Mouse (Mus musculus) embryo, embryonic 9.5 days (tissue): ENCODE results near the gene Tbc1d13.
A peak's percentile ranks its signal among the peaks of the same experiment; 100 is the strongest.
"Not testable (repeated sequence)": the region's sequence is repeated elsewhere in the genome, so short reads cannot be mapped to it uniquely, and the experiment has no call there.

ENCODE experiments used
- DNase-seq: peaks from one replicate; pipeline ENCODE4 v3.0.0-alpha.2; 2017; ENCODE audit errors: extremely low spot score

The Tbc1d13 gene

GRCm38 (mm10) chr2:30177700-30178675 lies 44.4 kb downstream of the Tbc1d13 start, which contains the start of gene Spout1:
TSS of gene Spout1 (minus strand) at chr2:30178459.
- peak; percentile 95 for DNase-seq

- not testable (repeated sequence) for DNase-seq
Observed at GRCm38 (mm10) chr2:30178711-30179110, 45.2 kb downstream of the Tbc1d13 start.

GRCm38 (mm10) chr2:30182424-30182823 lies 48.9 kb downstream of the Tbc1d13 start:
- no peak for DNase-seq

GRCm38 (mm10) chr2:30183721-30184120 lies 50.2 kb downstream of the Tbc1d13 start:
- no peak for DNase-seq

GRCm38 (mm10) chr2:30185276-30185675 lies 51.7 kb downstream of the Tbc1d13 start:
- DNase-seq, result no peak

GRCm38 (mm10) chr2:30185681-30186080 lies 52.1 kb downstream of the Tbc1d13 start:
- DNase-seq, result no peak

- no peak for DNase-seq
Observed at GRCm38 (mm10) chr2:30191790-30192580, 58.4 kb downstream of the Tbc1d13 start.

GRCm38 (mm10) chr2:30194656-30195055 lies 61.1 kb downstream of the Tbc1d13 start:
- no peak for DNase-seq

- DNase-seq, result no peak
Observed at GRCm38 (mm10) chr2:30198021-30198420, 64.5 kb downstream of the Tbc1d13 start.

- no peak for DNase-seq
Observed at GRCm38 (mm10) chr2:30199984-30200383, 66.4 kb downstream of the Tbc1d13 start.

- DNase-seq, result no peak
Observed at GRCm38 (mm10) chr2:30200388-30200925, 66.9 kb downstream of the Tbc1d13 start.
